Mouse (Mus musculus) testis, adult 2 months (tissue): ENCODE measurements around the gene Traf4.

Experiments used
- CTCF ChIP-seq: fragments of 200-500 bp; IDR thresholded peaks from 2 replicates; pipeline ENCODE4 v1.5.1; 2012; ENCODE audit warnings: low read depth, mild to moderate bottlenecking, inconsistent platforms, low read length, moderate library complexity; ENCODE audit not compliant: control insufficient read depth, insufficient read depth, insufficient replicate concordance
- POLR2A ChIP-seq: fragments of 200-500 bp; IDR thresholded peaks from 2 replicates; pipeline ENCODE4 v1.6.1; 2012; ENCODE audit warnings: low read depth, mild to moderate bottlenecking, inconsistent platforms, low read length, moderate library complexity; ENCODE audit not compliant: control insufficient read depth

DNA sequence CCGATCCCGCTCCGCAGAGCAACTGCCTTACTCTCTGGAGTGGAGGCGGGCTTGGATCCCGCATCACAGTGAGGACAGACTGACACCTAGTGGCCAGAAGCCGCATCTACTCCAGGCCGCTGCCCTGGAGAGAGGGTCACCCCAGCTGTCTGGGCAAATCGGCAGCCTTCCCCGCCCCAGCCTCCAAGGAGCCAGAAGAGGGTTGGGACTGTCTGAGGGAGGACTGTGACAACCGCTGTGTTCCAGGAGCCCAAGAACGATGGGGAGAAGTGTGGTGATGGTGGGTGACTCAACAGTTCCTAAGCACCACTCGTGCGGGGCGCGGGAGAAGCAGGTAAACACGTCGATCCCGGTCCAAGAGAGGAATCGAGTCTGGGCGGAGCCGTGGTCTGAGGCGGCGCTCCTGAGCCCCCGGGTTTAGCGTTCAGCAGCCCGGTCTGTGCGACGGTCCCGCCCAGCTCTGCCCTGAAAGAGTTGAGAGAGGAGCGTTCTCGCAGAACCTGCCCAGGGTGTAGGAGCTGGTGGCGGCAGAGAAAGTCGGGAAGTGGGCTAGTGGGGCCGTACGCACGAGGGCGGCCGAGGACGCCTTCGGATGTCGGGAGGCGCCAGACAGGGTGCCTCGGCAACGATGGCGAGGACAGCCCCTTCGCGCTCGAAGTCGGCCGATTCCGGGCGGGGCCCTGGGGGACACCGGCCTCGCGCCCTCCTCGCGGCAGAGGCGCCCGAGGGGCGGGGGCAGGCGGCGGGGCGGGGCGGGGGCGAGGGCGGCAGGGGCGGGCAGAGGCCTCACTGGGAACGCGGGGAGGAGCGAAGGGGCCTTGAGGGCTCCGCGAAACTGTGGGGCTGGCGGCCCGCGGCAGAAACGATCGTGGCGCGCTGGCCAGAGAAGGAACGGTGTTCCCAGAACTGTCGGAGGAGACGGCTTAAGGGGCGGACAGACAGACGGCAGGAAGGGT lies 12.8 kb upstream of the Traf4 start:
- TF ChIP-seq CTCF (peak; percentile 96), POLR2A (peak; percentile 37; the same call in 1 of the 2 replicates)
